Mouse (Mus musculus) intestine, postnatal 0 days (tissue): ENCODE data around the gene Ctdsp1. TPM values are rescaled to one million over a fixed set of nuclear protein-coding genes. Genes with fewer than 3 reads are reported as not detected.

Experiments
- ATAC-seq: fragments of 200-750 bp; cut with Nextera tagmentation; 2 replicates; pipeline ENCODE4 v1.8.0; 2017; ENCODE audit warnings: mild to moderate bottlenecking, moderate TSS enrichment, moderate library complexity
- H3K27ac ChIP-seq: fragments of 300-500 bp; sonication (generic); 2 replicates; pipeline ENCODE4 v1.5.1; 2014; ENCODE audit warnings: mild to moderate bottlenecking, low read depth, low read length, moderate library complexity
- H3K27me3 ChIP-seq: fragments of 300-500 bp; sonication (generic); replicated peaks from 2 replicates; pipeline ENCODE4 v1.6.1; 2014; ENCODE audit warnings: low read length, mixed read lengths; ENCODE audit not compliant: control insufficient read depth, insufficient read depth
- H3K36me3 ChIP-seq: fragments of 300-500 bp; sonication (generic); 2 replicates; pipeline ENCODE4 v1.6.1; 2014; ENCODE audit warnings: mild to moderate bottlenecking, moderate library complexity; ENCODE audit not compliant: control insufficient read depth, insufficient read depth
- H3K4me1 ChIP-seq: fragments of 300-500 bp; sonication (generic); replicated peaks from 2 replicates; pipeline ENCODE4 v1.6.1; 2014; ENCODE audit warnings: antibody characterized with exemption, low read length, mixed read lengths; ENCODE audit not compliant: control insufficient read depth, insufficient read depth
- H3K4me2 ChIP-seq: fragments of 300-500 bp; sonication (generic); replicated peaks from 2 replicates; pipeline ENCODE4 v1.6.1; 2014; ENCODE audit warnings: low read depth, mild to moderate bottlenecking, moderate library complexity
- H3K4me3 ChIP-seq: fragments of 300-500 bp; sonication (generic); 2 replicates; pipeline ENCODE4 v1.5.1; 2014; ENCODE audit warnings: low read depth, low read length
- H3K9ac ChIP-seq: fragments of 300-500 bp; sonication (generic); 2 replicates; pipeline ENCODE4 v1.6.1; 2014; ENCODE audit warnings: mild to moderate bottlenecking, low read depth, low read length
- H3K9me3 ChIP-seq: fragments of 300-500 bp; sonication (generic); 2 replicates; pipeline ENCODE4 v1.6.1; 2016; ENCODE audit warnings: mixed run types; ENCODE audit not compliant: control insufficient read depth
- CTCF ChIP-seq: sonication (generic); IDR thresholded peaks from 2 replicates; pipeline ENCODE4 v1.5.1; 2016; ENCODE audit warnings: low read depth, mild to moderate bottlenecking, control low read depth, antibody characterized with exemption, moderate library complexity
- whole genome bisulfite sequencing: fragments of 180-500 bp; shearing (Covaris S2); extraction: QIAGEN DNeasy Blood & Tissue Kit; methylation state at CpG from one replicate; pipeline ENCODE4 v1.1.7; 2014; 5-methylcytosine and 5-hydroxymethylcytosine counted together
- polyA plus RNA-seq: library from polyadenylated mRNA; unstranded; fragments of >200 nt; fragmentation: Nextera tagmentation; extraction: Ambion mirVana; gene quantifications from 2 replicates; pipeline ENCODE4 v1.2.1, GENCODE M21; 2015

The Ctdsp1 gene
- polyA plus RNA-seq, 1 experiment from 2014 or later, result 48.9 TPM

DNA sequence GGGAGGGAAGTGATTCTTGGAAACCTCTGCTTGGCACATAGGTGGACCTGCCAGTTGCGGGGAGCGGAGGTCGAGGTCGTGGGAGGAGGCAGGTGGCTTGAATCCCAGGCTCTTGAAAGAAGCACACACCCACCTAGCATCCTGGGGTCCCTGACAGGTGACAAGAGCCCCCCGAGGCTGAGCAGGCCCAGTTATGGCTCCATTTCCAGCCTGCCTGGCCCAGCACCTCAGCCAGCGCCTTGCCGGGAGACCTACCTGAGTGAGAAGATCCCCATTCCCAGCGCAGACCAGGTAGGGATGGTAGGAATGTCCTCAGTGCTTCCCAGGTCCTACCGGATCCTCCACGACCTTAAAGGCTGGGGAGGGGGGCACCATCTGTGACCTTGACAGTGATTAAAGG lies 15.7 kb upstream of the Ctdsp1 start:
- Histone ChIP-seq H3K4me3 (no peak overlapping the region), H3K27me3 (no peaks in the 10 kb centered on the region), H3K4me1 (no peaks in the 10 kb centered on the region), H3K9me3 (no peaks in the 10 kb centered on the region), H3K27ac (no peak overlapping the region), H3K36me3 (no peaks in the 10 kb centered on the region), H3K9ac (no peak overlapping the region), H3K4me2 (no peak overlapping the region)
- 75% methylated on average over 10 of the region's 10 CpGs for WGBS
- no peak for ATAC-seq
- no peak for TF ChIP-seq CTCF

DNA sequence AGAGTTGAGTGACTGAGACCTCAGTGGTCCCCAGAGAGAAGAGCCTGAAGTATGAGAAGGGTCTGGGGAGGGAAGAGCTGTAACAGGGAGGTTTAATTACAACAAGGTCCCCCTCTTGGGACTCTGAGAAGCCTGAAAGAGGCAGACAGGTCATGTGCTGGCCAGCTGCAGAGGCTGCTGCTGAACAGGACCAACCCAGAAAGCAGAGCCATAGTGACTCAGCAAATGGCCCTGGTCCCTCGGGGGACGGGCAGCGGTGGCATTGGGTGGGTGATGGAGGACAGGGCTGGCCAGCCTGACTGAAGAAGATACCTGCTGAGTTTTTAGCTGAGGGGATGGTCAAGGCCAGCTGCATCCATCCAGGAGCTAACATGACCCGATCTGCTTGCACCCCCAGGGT lies 14.9 kb upstream of the Ctdsp1 start:
- Histone ChIP-seq H3K27me3 (no peaks in the 10 kb centered on the region), H3K4me2 (no peak overlapping the region), H3K9me3 (no peaks in the 10 kb centered on the region), H3K4me1 (no peaks in the 10 kb centered on the region), H3K27ac (no peak overlapping the region), H3K4me3 (no peak overlapping the region), H3K9ac (no peak overlapping the region), H3K36me3 (no peaks in the 10 kb centered on the region)
- 79% methylated on average over 4 of the region's 4 CpGs for WGBS
- TF ChIP-seq CTCF, result no peak
- ATAC-seq, result no peak

DNA sequence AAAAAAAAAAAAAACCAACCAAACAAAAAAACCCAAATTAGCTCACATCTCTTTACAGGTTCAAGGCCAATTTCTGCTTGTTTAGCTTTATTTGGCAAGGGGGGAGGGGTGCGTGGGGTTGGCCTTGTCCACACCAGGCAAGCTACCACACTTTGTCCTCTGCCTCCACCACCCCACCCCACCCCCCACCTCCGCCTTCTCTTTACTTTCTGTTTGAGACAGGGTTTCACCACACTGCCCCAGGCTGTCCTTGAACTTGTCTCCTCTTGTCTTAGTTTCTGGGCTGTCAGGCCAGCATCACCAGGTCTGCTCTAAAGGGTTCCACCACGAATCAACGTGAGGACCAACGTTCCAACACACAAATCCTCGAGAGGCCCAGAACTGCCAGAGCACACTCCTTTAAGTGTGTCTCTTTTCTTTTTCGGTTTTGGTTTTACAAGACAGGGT lies 12.2 kb upstream of the Ctdsp1 start:
- no peak for TF ChIP-seq CTCF
- H3K27ac ChIP-seq, result no peak overlapping the region
- H3K4me3 ChIP-seq, result no peak overlapping the region
- H3K36me3 ChIP-seq, result no peaks in the 10 kb centered on the region
- WGBS, result 76% methylated on average over 7 of the region's 7 CpGs
- H3K9me3 ChIP-seq, result no peaks in the 10 kb centered on the region
- H3K27me3 ChIP-seq, result no peaks in the 10 kb centered on the region
- no peak overlapping the region for H3K4me2 ChIP-seq
- H3K9ac ChIP-seq, result no peak overlapping the region
- ATAC-seq, result no peak
- H3K4me1 ChIP-seq, result no peaks in the 10 kb centered on the region

DNA sequence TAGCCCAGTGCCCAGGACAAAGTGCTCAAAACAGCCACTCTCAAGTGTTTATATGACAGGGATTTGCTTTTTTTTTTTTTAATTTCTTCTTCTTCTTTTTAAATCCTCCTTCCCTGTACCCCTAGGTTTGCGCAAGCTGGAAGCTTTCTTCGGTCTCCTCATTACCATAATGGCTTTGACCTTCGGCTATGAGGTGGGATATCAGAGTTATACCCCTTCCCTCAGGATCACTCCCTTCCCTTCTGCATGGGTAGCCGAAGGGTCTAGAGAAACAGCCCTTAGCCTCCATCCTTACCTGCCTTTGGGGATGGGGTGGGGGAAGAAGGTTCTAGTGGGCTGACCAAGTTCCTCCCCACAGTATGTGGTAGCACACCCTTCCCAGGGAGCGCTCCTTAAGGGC lies 10.8 kb upstream of the Ctdsp1 start:
- no peaks in the 10 kb centered on the region for H3K4me1 ChIP-seq
- H3K9me3 ChIP-seq, result no peaks in the 10 kb centered on the region
- H3K4me2 ChIP-seq, result no peak overlapping the region
- H3K4me3 ChIP-seq, result no peak overlapping the region
- 82% methylated on average over 5 of the region's 5 CpGs for WGBS
- no peak overlapping the region for H3K9ac ChIP-seq
- no peak for TF ChIP-seq CTCF
- no peaks in the 10 kb centered on the region for H3K27me3 ChIP-seq
- H3K36me3 ChIP-seq, result no peaks in the 10 kb centered on the region; the same call in 1 of the 2 replicates
- H3K27ac ChIP-seq, result no peak overlapping the region
- ATAC-seq, result no peak

DNA sequence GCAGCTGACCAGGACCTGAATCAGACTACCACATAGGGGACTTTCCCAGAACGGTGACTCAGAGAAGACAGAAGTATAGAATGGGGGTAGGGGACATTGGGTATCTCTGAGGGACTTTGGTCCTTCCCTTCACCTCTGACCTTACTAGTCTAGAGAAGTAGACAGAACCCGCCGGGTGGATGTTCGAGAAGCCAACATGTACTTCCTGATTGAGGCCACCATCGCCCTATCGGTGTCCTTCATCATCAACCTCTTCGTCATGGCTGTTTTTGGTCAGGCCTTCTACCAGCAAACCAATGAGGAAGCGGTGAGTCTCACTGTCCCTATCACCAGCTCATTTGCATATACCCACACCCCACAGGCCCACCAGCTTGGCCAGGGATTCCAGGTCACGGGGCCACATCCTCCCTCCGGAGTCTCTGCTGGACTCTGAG lies 9.7 kb upstream of the Ctdsp1 start:
- H3K4me3 ChIP-seq, result no peak overlapping the region
- WGBS, result 80% methylated on average over 10 of the region's 10 CpGs
- H3K36me3 ChIP-seq, result no peaks in the 10 kb centered on the region; the same call in 1 of the 2 replicates
- no peaks in the 10 kb centered on the region for H3K27me3 ChIP-seq
- no peak overlapping the region for H3K27ac ChIP-seq
- ATAC-seq, result no peak
- no peak for TF ChIP-seq CTCF
- H3K4me1 ChIP-seq, result no peaks in the 10 kb centered on the region
- no peak overlapping the region for H3K9ac ChIP-seq
- no peaks in the 10 kb centered on the region for H3K9me3 ChIP-seq
- no peak overlapping the region for H3K4me2 ChIP-seq

DNA sequence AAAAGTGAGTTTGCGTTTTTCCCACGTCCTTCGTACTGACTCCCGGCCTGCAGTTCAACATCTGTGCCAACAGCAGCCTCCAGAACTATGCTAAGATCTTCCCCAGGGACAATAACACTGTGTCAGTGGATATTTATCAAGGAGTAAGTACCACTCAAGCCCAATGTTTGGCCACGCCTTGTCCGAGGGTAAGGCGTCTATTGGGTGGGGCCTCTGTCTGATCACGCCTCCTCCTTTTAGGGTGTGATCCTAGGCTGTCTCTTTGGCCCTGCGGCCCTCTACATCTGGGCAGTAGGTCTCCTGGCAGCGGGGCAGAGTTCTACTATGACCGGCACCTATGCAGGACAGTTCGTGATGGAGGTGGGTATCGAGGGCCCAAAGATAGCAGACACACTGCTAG lies 7.9 kb upstream of the Ctdsp1 start:
- TF ChIP-seq CTCF, result no peak
- H3K9ac ChIP-seq, result no peak overlapping the region
- no peaks in the 10 kb centered on the region for H3K9me3 ChIP-seq
- no peaks in the 10 kb centered on the region for H3K27me3 ChIP-seq
- H3K4me1 ChIP-seq, result no peaks in the 10 kb centered on the region
- no peak overlapping the region for H3K4me2 ChIP-seq
- 63% methylated on average over 13 of the region's 13 CpGs for WGBS
- no peaks in the 10 kb centered on the region; the same call in 1 of the 2 replicates for H3K36me3 ChIP-seq
- no peak for ATAC-seq
- no peak overlapping the region for H3K27ac ChIP-seq
- no peak overlapping the region for H3K4me3 ChIP-seq

DNA sequence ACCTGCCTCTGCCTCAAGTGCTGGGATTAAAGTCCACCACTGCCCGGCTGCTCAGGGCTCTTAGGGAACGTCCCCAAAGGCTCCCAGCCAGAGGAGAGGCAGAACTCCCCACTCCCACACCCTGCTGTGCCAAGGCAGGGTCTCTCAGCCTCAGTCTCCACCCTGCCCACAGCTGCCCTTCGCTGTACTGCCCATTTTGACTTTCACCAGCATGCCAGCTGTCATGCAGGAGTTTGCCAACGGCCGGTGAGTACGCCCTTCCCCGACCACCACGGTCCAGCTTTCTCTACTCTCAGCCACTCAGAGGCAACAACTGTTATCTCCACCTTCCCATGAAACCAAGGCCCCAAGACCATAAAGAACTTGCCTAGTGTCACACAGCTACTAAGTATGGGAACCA lies 6.8 kb upstream of the Ctdsp1 start:
- TF ChIP-seq CTCF, result no peak
- ATAC-seq, result no peak

More for the DNA sequence above, 6.8 kb upstream of the Ctdsp1 start:
- Histone ChIP-seq H3K4me1 (peaks cover under 1% of the 10 kb centered on the region; the same call in 1 of the 2 replicates), H3K9ac (no peak overlapping the region), H3K27me3 (no peaks in the 10 kb centered on the region), H3K36me3 (no peaks in the 10 kb centered on the region; the same call in 1 of the 2 replicates), H3K27ac (no peak overlapping the region), H3K4me3 (no peak overlapping the region), H3K9me3 (no peaks in the 10 kb centered on the region), H3K4me2 (no peak overlapping the region)
- 71% methylated on average over 8 of the region's 8 CpGs for WGBS
